Mouse (Mus musculus) spleen, adult 2 months (tissue): ENCODE results near the gene Adamts15. TPM values are rescaled to one million over a fixed set of nuclear protein-coding genes. Genes with fewer than 3 reads are reported as not detected.

ENCODE experiments used
- DNase-seq, 2 experiments: peaks; one replicate each; pipeline versions ENCODE4 v3.0.0 to v3.0.0-alpha.2; 2012 to 2021; ENCODE audit warnings: low spot score in 2 of 2, low read depth in 1 of 2
- H3K27ac ChIP-seq: fragments of 200-500 bp; 2 replicates; pipeline ENCODE4 v1.5.1; 2012; ENCODE audit warnings: low read length, inconsistent platforms; ENCODE audit not compliant: insufficient read depth
- H3K27me3 ChIP-seq: fragments of 200-500 bp; 2 replicates; pipeline ENCODE4 v1.6.1; 2012; ENCODE audit warnings: mild to moderate bottlenecking, moderate library complexity, low read length, inconsistent platforms; ENCODE audit not compliant: control insufficient read depth, insufficient read depth
- H3K36me3 ChIP-seq: fragments of 200-500 bp; 2 replicates; pipeline ENCODE4 v1.6.1; 2012; ENCODE audit warnings: mild to moderate bottlenecking, low read length, inconsistent platforms; ENCODE audit not compliant: control insufficient read depth, insufficient read depth
- H3K4me1 ChIP-seq: fragments of 200-500 bp; 2 replicates; pipeline ENCODE4 v1.6.1; 2011; ENCODE audit warnings: inconsistent platforms; ENCODE audit not compliant: control insufficient read depth, insufficient read depth, insufficient read length
- H3K4me3 ChIP-seq: fragments of 200-500 bp; 2 replicates; pipeline ENCODE4 v1.5.1; 2011; ENCODE audit warnings: mild to moderate bottlenecking, inconsistent platforms; ENCODE audit not compliant: insufficient read depth, insufficient read length; ENCODE audit errors: extremely low read depth
- CTCF ChIP-seq: fragments of 200-500 bp; IDR thresholded peaks from 2 replicates; pipeline ENCODE4 v1.5.1; 2011; ENCODE audit warnings: mild to moderate bottlenecking, inconsistent platforms; ENCODE audit not compliant: insufficient read depth, insufficient read length, insufficient replicate concordance; ENCODE audit errors: extremely low read depth
- POLR2A ChIP-seq: fragments of 200-500 bp; IDR thresholded peaks from 2 replicates; pipeline ENCODE4 v1.6.1; 2011; ENCODE audit warnings: low read depth, low read length, inconsistent platforms
- WGBS: fragments of 180-500 bp; shearing (Covaris S2); methylation state at CpG from one replicate; pipeline ENCODE4 v1.1.7; 2018; 5-methylcytosine and 5-hydroxymethylcytosine counted together
- polyA plus RNA-seq: library from polyadenylated mRNA; depleted of rRNA; stranded (reverse); fragments of >200 nt; gene quantifications from 2 replicates; pipeline ENCODE4 v1.2.3, GENCODE M21; 2012

The Adamts15 gene
- polyA plus RNA-seq, 1 experiment = 0.43 TPM

- H3K27me3 ChIP-seq = no peaks in the 10 kb centered on the region
- TF ChIP-seq POLR2A (no peak), CTCF (no peak)
- no peak for DNase-seq
- no peaks in the 10 kb centered on the region for H3K36me3 ChIP-seq
- no peaks in the 10 kb centered on the region for H3K4me1 ChIP-seq
- no peak overlapping the region for H3K4me3 ChIP-seq
- H3K27ac ChIP-seq = no peak overlapping the region
- 92% methylated on average over 2 of the region's 2 CpGs for WGBS
Observed at GRCm38 (mm10) chr9:30928759-30929158, 6.5 kb upstream of the Adamts15 start.

GRCm38 (mm10) chr9:30921261-30922103 is 770 bp downstream of the Adamts15 start:
- Histone ChIP-seq H3K27me3 (peaks cover 3% of the 10 kb centered on the region; the same call in 1 of the 2 replicates), H3K27ac (no peak overlapping the region), H3K36me3 (no peaks in the 10 kb centered on the region), H3K4me3 (0 out of 2 replicates have a peak overlapping the region, but pooled peaks have one; percentile 0), H3K4me1 (no peaks in the 10 kb centered on the region)
- no peak for DNase-seq
- TF ChIP-seq CTCF (no peak), POLR2A (no peak)
- WGBS = 14% methylated on average over 56 of the region's 56 CpGs

DNA sequence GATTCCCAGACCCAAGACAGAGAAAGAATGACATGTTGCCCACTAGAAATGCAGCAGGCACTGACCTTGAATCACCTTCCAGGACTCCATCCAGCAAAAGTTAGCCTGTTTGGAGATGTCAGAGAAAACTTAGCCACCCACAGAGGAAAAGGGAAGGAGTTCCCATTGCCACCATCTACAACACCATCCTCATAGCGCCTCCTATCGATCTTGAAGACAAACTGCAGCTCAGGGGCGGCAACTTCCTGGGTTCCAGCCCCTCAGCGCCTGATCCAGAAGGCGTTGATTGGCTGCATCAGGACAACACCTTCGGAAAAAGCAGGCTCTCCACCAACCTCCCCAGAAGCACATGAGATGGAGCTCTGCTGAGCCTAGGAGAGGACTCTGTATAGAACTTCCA is 1.5 kb downstream of the Adamts15 start:
- no peak overlapping the region for H3K4me3 ChIP-seq
- no peak for TF ChIP-seq CTCF
- H3K36me3 ChIP-seq = no peaks in the 10 kb centered on the region
- DNase-seq = no peak
- H3K27me3 ChIP-seq = peaks cover 3% of the 10 kb centered on the region; the same call in 1 of the 2 replicates
- H3K27ac ChIP-seq = no peak overlapping the region
- WGBS = 28% methylated on average over 6 of the region's 6 CpGs
- H3K4me1 ChIP-seq = no peaks in the 10 kb centered on the region

GRCm38 (mm10) chr9:30919686-30920085 is 2.6 kb downstream of the Adamts15 start:
- H3K27me3 ChIP-seq = peaks cover 3% of the 10 kb centered on the region; the same call in 1 of the 2 replicates
- no peak overlapping the region for H3K27ac ChIP-seq
- H3K36me3 ChIP-seq = no peaks in the 10 kb centered on the region
- no peaks in the 10 kb centered on the region for H3K4me1 ChIP-seq
- no peak for DNase-seq
- no peak for TF ChIP-seq POLR2A
- no peak for TF ChIP-seq CTCF
- no peak overlapping the region for H3K4me3 ChIP-seq
- WGBS = 79% methylated on average over 9 of the region's 9 CpGs

DNA sequence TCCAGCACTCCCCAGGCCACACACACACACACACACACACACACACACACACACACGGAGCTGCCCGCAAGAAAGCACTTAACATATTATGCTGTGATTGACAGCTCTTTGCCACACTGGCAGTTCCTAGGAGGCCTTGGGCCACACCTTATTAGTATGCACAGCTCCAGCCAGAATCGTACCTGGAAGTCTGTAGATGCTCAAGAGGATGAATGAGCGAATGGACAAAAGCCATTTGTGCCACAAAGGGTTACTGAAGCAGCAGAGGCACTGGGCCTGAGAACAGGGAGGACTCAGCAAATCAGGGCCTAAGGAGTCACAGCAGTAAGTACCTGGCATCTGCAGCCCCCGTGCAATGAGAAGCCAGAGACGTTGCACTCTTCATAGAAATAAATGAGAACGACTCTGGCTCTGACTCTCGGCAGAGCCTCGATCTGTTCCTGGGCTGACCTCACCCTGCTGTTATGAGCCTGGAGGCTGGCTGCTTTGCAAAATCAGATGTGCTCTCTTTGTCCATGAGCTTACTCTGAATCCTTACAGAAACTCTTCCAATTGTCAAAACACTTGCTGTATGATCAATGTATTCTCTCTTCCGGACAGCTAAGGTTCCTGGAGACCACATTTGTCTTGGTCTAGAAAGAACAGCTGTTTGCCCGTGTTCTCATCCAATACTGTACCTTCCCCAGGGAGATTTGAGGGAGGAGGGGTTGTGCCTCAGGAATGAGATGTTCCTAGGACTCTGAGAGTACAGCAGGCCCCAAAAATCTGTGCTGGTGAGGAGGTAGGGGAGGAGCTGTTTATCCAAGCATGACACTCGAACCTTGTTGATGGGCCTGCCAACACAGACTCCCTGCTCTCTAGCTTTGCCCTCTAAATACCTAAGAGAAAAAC is 3.5 kb downstream of the Adamts15 start:
- Histone ChIP-seq H3K36me3 (no peaks in the 10 kb centered on the region), H3K4me3 (no peak overlapping the region), H3K4me1 (no peaks in the 10 kb centered on the region), H3K27me3 (peaks cover 3% of the 10 kb centered on the region; the same call in 1 of the 2 replicates), H3K27ac (no peak overlapping the region)
- TF ChIP-seq CTCF = no peak
- TF ChIP-seq POLR2A = no peak
- no peak for DNase-seq
- 62% methylated on average over 12 of the region's 12 CpGs for WGBS

GRCm38 (mm10) chr9:30916266-30916968 is 5.8 kb downstream of the Adamts15 start:
- Histone ChIP-seq H3K27ac (no peak overlapping the region), H3K36me3 (no peaks in the 10 kb centered on the region), H3K27me3 (no peaks in the 10 kb centered on the region), H3K4me3 (no peak overlapping the region), H3K4me1 (no peaks in the 10 kb centered on the region)
- WGBS = 82% methylated on average over 6 of the region's 6 CpGs
- TF ChIP-seq CTCF = no peak
- TF ChIP-seq POLR2A = no peak
- DNase-seq = no peak
